Mouse (Mus musculus) embryonic fibroblast, embryonic 13.5 days (primary cell): Measurements from ENCODE around the gene Gm42742.

Experiments
- CTCF ChIP-seq: IDR thresholded peaks from 2 replicates; pipeline ENCODE4 v1.5.1; 2011; ENCODE audit warnings: mild to moderate bottlenecking, control low read depth, low read length, moderate library complexity, borderline replicate concordance; ENCODE audit not compliant: insufficient read depth
- POLR2A ChIP-seq: IDR thresholded peaks from 2 replicates; pipeline ENCODE4 v1.6.1; 2011; ENCODE audit warnings: low read depth, mild to moderate bottlenecking, control low read depth, low read length, moderate library complexity

DNA sequence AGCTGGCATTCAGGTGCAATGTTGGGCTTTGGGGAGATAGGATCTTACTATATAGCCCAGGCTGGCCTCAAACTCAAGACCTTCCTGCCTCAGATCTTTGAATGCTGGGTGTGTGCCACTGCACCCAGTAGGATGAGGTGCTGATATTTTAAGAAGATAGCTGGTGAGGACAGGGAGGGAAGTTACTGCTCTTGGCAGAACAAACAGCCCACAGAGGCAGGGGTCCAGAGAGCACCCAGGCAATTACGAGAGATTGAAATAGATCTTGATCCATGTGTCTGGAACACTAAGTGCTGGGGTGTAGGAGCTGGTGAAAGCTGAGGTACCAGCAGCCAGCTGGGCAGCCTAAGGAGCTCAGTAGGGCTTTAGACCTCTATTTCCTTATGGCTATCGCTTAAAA lies 39.3 kb downstream of the Gm42742 start:
- no peak for TF ChIP-seq CTCF
- TF ChIP-seq POLR2A, result no peak
